Mouse (Mus musculus) intestine, postnatal 0 days (tissue): ENCODE results near the gene C130050O18Rik. TPM values are rescaled to one million over a fixed set of nuclear protein-coding genes. Genes with fewer than 3 reads are reported as not detected.

Experiments used
- ATAC-seq: fragments of 200-750 bp; cut with Nextera tagmentation; 2 replicates; pipeline ENCODE4 v1.8.0; 2017; ENCODE audit warnings: mild to moderate bottlenecking, moderate TSS enrichment, moderate library complexity
- H3K27ac ChIP-seq: fragments of 300-500 bp; sonication (generic); 2 replicates; pipeline ENCODE4 v1.5.1; 2014; ENCODE audit warnings: mild to moderate bottlenecking, low read depth, low read length, moderate library complexity
- H3K27me3 ChIP-seq: fragments of 300-500 bp; sonication (generic); replicated peaks from 2 replicates; pipeline ENCODE4 v1.6.1; 2014; ENCODE audit warnings: low read length, mixed read lengths; ENCODE audit not compliant: control insufficient read depth, insufficient read depth
- H3K36me3 ChIP-seq: fragments of 300-500 bp; sonication (generic); 2 replicates; pipeline ENCODE4 v1.6.1; 2014; ENCODE audit warnings: mild to moderate bottlenecking, moderate library complexity; ENCODE audit not compliant: control insufficient read depth, insufficient read depth
- H3K4me1 ChIP-seq: fragments of 300-500 bp; sonication (generic); replicated peaks from 2 replicates; pipeline ENCODE4 v1.6.1; 2014; ENCODE audit warnings: antibody characterized with exemption, low read length, mixed read lengths; ENCODE audit not compliant: control insufficient read depth, insufficient read depth
- H3K4me2 ChIP-seq: fragments of 300-500 bp; sonication (generic); replicated peaks from 2 replicates; pipeline ENCODE4 v1.6.1; 2014; ENCODE audit warnings: low read depth, mild to moderate bottlenecking, moderate library complexity
- H3K4me3 ChIP-seq: fragments of 300-500 bp; sonication (generic); 2 replicates; pipeline ENCODE4 v1.5.1; 2014; ENCODE audit warnings: low read depth, low read length
- H3K9ac ChIP-seq: fragments of 300-500 bp; sonication (generic); 2 replicates; pipeline ENCODE4 v1.6.1; 2014; ENCODE audit warnings: mild to moderate bottlenecking, low read depth, low read length
- H3K9me3 ChIP-seq: fragments of 300-500 bp; sonication (generic); 2 replicates; pipeline ENCODE4 v1.6.1; 2016; ENCODE audit warnings: mixed run types; ENCODE audit not compliant: control insufficient read depth
- CTCF ChIP-seq: sonication (generic); IDR thresholded peaks from 2 replicates; pipeline ENCODE4 v1.5.1; 2016; ENCODE audit warnings: low read depth, mild to moderate bottlenecking, control low read depth, antibody characterized with exemption, moderate library complexity
- WGBS: fragments of 180-500 bp; shearing (Covaris S2); extraction: QIAGEN DNeasy Blood & Tissue Kit; methylation state at CpG from one replicate; pipeline ENCODE4 v1.1.7; 2014; 5-methylcytosine and 5-hydroxymethylcytosine counted together
- polyA plus RNA-seq: library from polyadenylated mRNA; unstranded; fragments of >200 nt; fragmentation: Nextera tagmentation; extraction: Ambion mirVana; gene quantifications from 2 replicates; pipeline ENCODE4 v1.2.1, GENCODE M21; 2015

The C130050O18Rik gene
- polyA plus RNA-seq, 1 experiment from 2014 or later = 0.76 TPM

GRCm38 (mm10) chr5:139371631-139372401 is 33.3 kb upstream of the C130050O18Rik start:
- H3K9ac ChIP-seq = peak overlapping the region; percentile 94
- no peaks in the 10 kb centered on the region for H3K27me3 ChIP-seq
- under 1% methylated on average over 39 of the region's 39 CpGs for WGBS
- peak; percentile 87 for ATAC-seq
- peak overlapping the region; percentile 83 for H3K4me2 ChIP-seq
- no peaks in the 10 kb centered on the region for H3K9me3 ChIP-seq
- H3K4me3 ChIP-seq = peak overlapping the region; percentile 66
- H3K36me3 ChIP-seq = no peaks in the 10 kb centered on the region; the same call in 1 of the 2 replicates
- TF ChIP-seq CTCF = peak; percentile 50
- H3K4me1 ChIP-seq = 0 out of 2 replicates have a peak, but pooled peaks cover 5% of the 10 kb centered on the region
- peak overlapping the region; percentile 87 for H3K27ac ChIP-seq

DNA sequence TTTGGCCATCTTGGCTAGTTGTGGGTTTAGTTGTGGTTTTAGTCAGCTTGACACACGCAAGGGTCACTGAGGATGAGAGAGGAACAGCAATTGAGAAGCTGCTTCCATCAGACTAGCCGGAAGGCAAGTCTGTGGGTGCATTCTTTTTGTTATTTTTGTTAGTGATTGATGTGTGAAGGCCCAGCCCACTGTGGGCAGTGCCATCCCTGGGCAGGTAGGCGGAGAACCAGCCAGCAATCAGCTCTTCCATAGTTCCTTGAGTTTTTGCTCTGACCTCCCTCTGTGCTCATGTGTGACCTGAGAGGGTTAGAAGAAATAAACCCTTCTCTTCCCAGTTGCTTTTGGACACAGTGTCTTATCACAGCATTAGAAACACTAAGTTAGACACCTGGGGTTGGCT is 32.0 kb upstream of the C130050O18Rik start:
- H3K27me3 ChIP-seq = no peaks in the 10 kb centered on the region
- TF ChIP-seq CTCF = no peak
- H3K4me1 ChIP-seq = 0 out of 2 replicates have a peak, but pooled peaks cover 5% of the 10 kb centered on the region
- no peak overlapping the region for H3K27ac ChIP-seq
- no peak overlapping the region for H3K4me3 ChIP-seq
- no peaks in the 10 kb centered on the region; the same call in 1 of the 2 replicates for H3K36me3 ChIP-seq
- no peak overlapping the region for H3K9ac ChIP-seq
- no peak overlapping the region for H3K4me2 ChIP-seq
- H3K9me3 ChIP-seq = no peaks in the 10 kb centered on the region
- no peak for ATAC-seq
- WGBS = 84% methylated on average over 3 of the region's 3 CpGs

DNA sequence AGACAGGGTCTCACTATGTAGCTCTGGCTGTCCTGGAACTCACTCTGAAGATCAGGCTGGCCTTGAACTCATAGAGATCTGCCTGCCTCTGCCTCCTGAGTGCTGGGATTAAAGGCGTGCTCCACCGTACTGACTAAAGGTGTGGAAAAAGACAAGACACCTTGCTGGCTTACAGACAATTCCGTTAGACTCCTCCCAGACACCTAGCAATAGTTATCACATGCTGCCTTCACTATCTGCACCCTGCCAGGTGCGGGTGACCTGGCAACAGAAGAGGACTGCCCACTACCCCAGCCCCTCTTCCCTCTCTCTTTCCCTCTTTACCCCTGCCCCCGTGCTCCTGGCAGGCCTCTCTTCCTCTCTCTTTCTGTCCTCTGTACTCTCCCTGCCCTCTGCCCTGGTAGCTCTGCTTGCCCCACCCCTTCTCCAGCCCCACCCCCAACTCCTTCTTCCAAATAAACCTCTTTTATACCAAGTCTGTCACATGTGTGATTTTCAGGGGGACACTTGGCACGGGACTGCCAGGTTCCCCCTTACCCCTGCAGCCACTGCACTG is 31.1 kb upstream of the C130050O18Rik start:
- Histone ChIP-seq H3K9ac (no peak overlapping the region), H3K36me3 (no peaks in the 10 kb centered on the region; the same call in 1 of the 2 replicates), H3K4me3 (no peak overlapping the region), H3K4me2 (no peak overlapping the region), H3K9me3 (no peaks in the 10 kb centered on the region), H3K27ac (no peak overlapping the region), H3K4me1 (peaks cover 7% of the 10 kb centered on the region; the same call in 1 of the 2 replicates), H3K27me3 (no peaks in the 10 kb centered on the region)
- 55% methylated on average over 6 of the region's 6 CpGs for WGBS
- no peak for ATAC-seq
- no peak for TF ChIP-seq CTCF

- no peak for TF ChIP-seq CTCF
- Histone ChIP-seq H3K4me2 (no peak overlapping the region), H3K36me3 (no peaks in the 10 kb centered on the region; the same call in 1 of the 2 replicates), H3K27me3 (no peaks in the 10 kb centered on the region), H3K4me3 (no peak overlapping the region), H3K9ac (no peak overlapping the region), H3K27ac (no peak overlapping the region), H3K4me1 (peaks cover 15% of the 10 kb centered on the region; the same call in 1 of the 2 replicates), H3K9me3 (no peaks in the 10 kb centered on the region)
- ATAC-seq = no peak
- 78% methylated on average over 2 of the region's 2 CpGs for WGBS
Observed at GRCm38 (mm10) chr5:139374841-139375240, 30.2 kb upstream of the C130050O18Rik start.

DNA sequence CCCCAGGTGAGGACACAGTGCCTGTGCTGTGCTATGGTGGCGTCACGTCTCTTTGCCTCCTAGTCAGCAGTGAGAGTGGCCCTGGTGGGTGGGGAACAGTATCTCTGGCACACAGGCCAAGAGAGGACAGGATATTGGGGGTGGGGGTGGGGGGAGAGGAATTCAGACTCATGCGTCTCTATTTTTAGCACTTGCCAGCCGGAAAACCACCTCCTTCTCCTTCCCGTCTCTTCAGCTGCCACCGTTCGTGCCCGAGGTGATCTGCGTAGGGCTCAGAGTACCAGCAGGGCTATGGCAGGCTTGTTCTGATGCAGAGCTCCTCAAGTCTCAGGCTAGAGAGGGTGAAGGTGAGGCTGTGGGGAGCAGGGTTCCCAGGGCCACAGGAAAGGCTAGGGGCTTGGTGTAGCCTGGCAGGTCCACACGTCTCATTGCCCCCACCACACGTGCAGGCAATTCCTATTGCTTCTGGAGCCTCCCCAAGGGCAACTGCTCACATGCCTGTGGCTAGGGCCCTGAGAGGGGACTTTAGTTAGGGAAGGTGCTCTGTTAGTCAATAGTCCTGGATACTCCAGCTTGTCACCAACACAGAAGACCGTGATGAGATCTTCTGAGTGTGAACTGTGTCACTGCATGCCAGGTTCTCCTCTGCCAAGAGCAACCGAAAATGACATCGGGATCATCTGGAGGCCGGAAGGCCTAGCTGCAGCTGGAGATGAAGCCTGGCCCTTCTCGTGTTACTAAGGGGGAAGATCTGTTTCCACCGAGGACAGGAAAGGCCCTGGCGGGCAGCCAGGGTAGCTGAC is 27.4 kb upstream of the C130050O18Rik start, which contains the start of gene Gpr146:
Gene Gpr146, plus strand, starts transcription at position 230 of the 803 bp plus-strand sequence.
- Histone ChIP-seq H3K36me3 (no peaks in the 10 kb centered on the region), H3K27ac (no peak within 1 kb of the TSS), H3K27me3 (no peaks in the 10 kb centered on the region), H3K4me2 (no peak within 1 kb of the TSS), H3K9ac (no peak within 1 kb of the TSS), H3K4me3 (no peak within 1 kb of the TSS), H3K9me3 (no peaks in the 10 kb centered on the region), H3K4me1 (peaks cover 18% of the 10 kb centered on the region; the same call in 1 of the 2 replicates)
- ATAC-seq = no peak
- WGBS = 63% methylated on average over 18 of the region's 18 CpGs
- TF ChIP-seq CTCF = no peak

GRCm38 (mm10) chr5:139378271-139378556 is 26.9 kb upstream of the C130050O18Rik start:
- no peak for TF ChIP-seq CTCF
- H3K27me3 ChIP-seq = no peaks in the 10 kb centered on the region
- peaks cover 16% of the 10 kb centered on the region; the same call in 1 of the 2 replicates for H3K4me1 ChIP-seq
- no peak overlapping the region for H3K4me3 ChIP-seq
- WGBS = 83% methylated on average over 7 of the region's 7 CpGs
- no peaks in the 10 kb centered on the region for H3K36me3 ChIP-seq
- no peaks in the 10 kb centered on the region for H3K9me3 ChIP-seq
- H3K4me2 ChIP-seq = no peak overlapping the region
- no peak overlapping the region for H3K9ac ChIP-seq
- ATAC-seq = no peak
- no peak overlapping the region for H3K27ac ChIP-seq
